Mouse (Mus musculus) midbrain, postnatal 0 days (tissue): ENCODE data around the gene Jak1. TPM values are rescaled to one million over a fixed set of nuclear protein-coding genes. Genes with fewer than 3 reads are reported as not detected.

Experiments
- ATAC-seq: fragments of 200-750 bp; cut with Nextera tagmentation; 2 replicates; pipeline ENCODE4 v1.8.0; 2017; ENCODE audit warnings: moderate number of reproducible peaks, mild to moderate bottlenecking, moderate TSS enrichment, moderate library complexity; ENCODE audit not compliant: low FRiP score
- DNase-seq: peaks from one replicate; pipeline ENCODE4 v3.0.0-alpha.2; 2015; ENCODE audit warnings: low spot score
- H3K27ac ChIP-seq: fragments of 300-500 bp; sonication (generic); 2 replicates; pipeline ENCODE4 v1.5.1; 2014; ENCODE audit warnings: low read depth, mild to moderate bottlenecking, low read length, mixed read lengths
- H3K27me3 ChIP-seq: fragments of 300-500 bp; sonication (generic); 2 replicates; pipeline ENCODE4 v1.6.1; 2014; ENCODE audit warnings: low read length, control low read depth, mixed read lengths; ENCODE audit not compliant: insufficient read depth
- H3K36me3 ChIP-seq: fragments of 300-500 bp; sonication (generic); 2 replicates; pipeline ENCODE4 v1.6.1; 2014; ENCODE audit warnings: low read length, control low read depth, mixed read lengths; ENCODE audit not compliant: insufficient read depth
- H3K4me1 ChIP-seq: fragments of 300-500 bp; sonication (generic); 2 replicates; pipeline ENCODE4 v1.6.1; 2014; ENCODE audit warnings: mild to moderate bottlenecking, control low read depth, antibody characterized with exemption, low read length, mixed read lengths; ENCODE audit not compliant: insufficient read depth
- H3K4me2 ChIP-seq: fragments of 300-500 bp; sonication (generic); 2 replicates; pipeline ENCODE4 v1.6.1; 2014; ENCODE audit warnings: low read depth, mild to moderate bottlenecking, low read length, mixed read lengths; ENCODE audit not compliant: poor library complexity, severe bottlenecking
- H3K4me3 ChIP-seq: fragments of 300-500 bp; sonication (generic); 2 replicates; pipeline ENCODE4 v1.5.1; 2014; ENCODE audit warnings: low read depth, mild to moderate bottlenecking, low read length, moderate library complexity
- H3K9ac ChIP-seq: fragments of 300-500 bp; sonication (generic); replicated peaks from 2 replicates; pipeline ENCODE4 v1.6.1; 2014; ENCODE audit warnings: mild to moderate bottlenecking, low read length, moderate library complexity, mixed read lengths; ENCODE audit not compliant: poor library complexity, severe bottlenecking
- H3K9me3 ChIP-seq: fragments of 300-500 bp; sonication (generic); 2 replicates; pipeline ENCODE4 v1.6.1; 2016; ENCODE audit warnings: low read length, control low read depth
- CTCF ChIP-seq: IDR thresholded peaks from 2 replicates; pipeline ENCODE4 v1.5.1; 2016; ENCODE audit warnings: antibody characterized with exemption, mild to moderate bottlenecking
- WGBS: fragments of 180-500 bp; shearing (Covaris S2); extraction: QIAGEN DNeasy Blood & Tissue Kit; methylation state at CpG from one replicate; pipeline ENCODE4 v1.1.7; 2014; 5-methylcytosine and 5-hydroxymethylcytosine counted together
- polyA plus RNA-seq: library from polyadenylated mRNA; unstranded; fragments of >200 nt; fragmentation: Nextera tagmentation; extraction: Ambion mirVana; gene quantifications from 2 replicates; pipeline ENCODE4 v1.2.1, GENCODE M21; 2015
- total RNA-seq: library from RNA; depleted of rRNA; stranded (reverse); fragments of >200 nt; gene quantifications from 2 replicates; pipeline ENCODE4 v1.2.3, GENCODE M21; 2014

Gene Jak1
- total and polyA plus RNA-seq, 2 experiments from 2014 or later: 76.1 to 91.9 TPM

- no peak for TF ChIP-seq CTCF
- H3K4me3 ChIP-seq: no peak overlapping the region
- no peak for ATAC-seq
Measured at GRCm38 (mm10) chr4:101174916-101175625, 90.0 kb downstream of the Jak1 start.

GRCm38 (mm10) chr4:101172738-101173137 lies 92.3 kb downstream of the Jak1 start:
- Histone ChIP-seq H3K4me3 (no peak overlapping the region), H3K36me3 (peaks cover 36% of the 10 kb centered on the region), H3K4me1 (0 out of 2 replicates have a peak, but pooled peaks cover 3% of the 10 kb centered on the region), H3K9ac (no peak overlapping the region), H3K27me3 (no peaks in the 10 kb centered on the region), H3K4me2 (no peak overlapping the region), H3K27ac (no peak overlapping the region), H3K9me3 (no peaks in the 10 kb centered on the region)
- DNase-seq (no peak), ATAC-seq (no peak)
- no peak for TF ChIP-seq CTCF
- WGBS: 88% methylated on average over 2 of the region's 2 CpGs

More at GRCm38 (mm10) chr4:101174916-101175625, 90.0 kb downstream of the Jak1 start:
- H3K9me3 ChIP-seq: no peaks in the 10 kb centered on the region
- H3K9ac ChIP-seq: no peak overlapping the region
- H3K27me3 ChIP-seq: no peaks in the 10 kb centered on the region
- 80% methylated on average over 10 of the region's 10 CpGs for WGBS
- H3K27ac ChIP-seq: no peak overlapping the region
- H3K36me3 ChIP-seq: peaks cover 31% of the 10 kb centered on the region
- H3K4me2 ChIP-seq: no peak overlapping the region
- H3K4me1 ChIP-seq: no peaks in the 10 kb centered on the region
- no peak for DNase-seq

- DNase-seq (peak; percentile 84), ATAC-seq (peak; percentile 85)
- Histone ChIP-seq H3K36me3 (peaks cover 37% of the 10 kb centered on the region), H3K4me1 (0 out of 2 replicates have a peak, but pooled peaks cover 3% of the 10 kb centered on the region), H3K27ac (no peak overlapping the region), H3K4me2 (no peak overlapping the region), H3K9me3 (no peaks in the 10 kb centered on the region), H3K4me3 (no peak overlapping the region), H3K9ac (no peak overlapping the region), H3K27me3 (no peaks in the 10 kb centered on the region)
- peak; percentile 85 for TF ChIP-seq CTCF
- WGBS: 48% methylated on average over 6 of the region's 6 CpGs
Measured at GRCm38 (mm10) chr4:101168189-101168778, 96.8 kb downstream of the Jak1 start.

GRCm38 (mm10) chr4:101167777-101168176 lies 97.3 kb downstream of the Jak1 start:
- Histone ChIP-seq H3K4me1 (0 out of 2 replicates have a peak, but pooled peaks cover 3% of the 10 kb centered on the region), H3K36me3 (peaks cover 40% of the 10 kb centered on the region), H3K9me3 (no peaks in the 10 kb centered on the region), H3K27ac (no peak overlapping the region), H3K4me2 (no peak overlapping the region), H3K4me3 (no peak overlapping the region), H3K27me3 (no peaks in the 10 kb centered on the region), H3K9ac (no peak overlapping the region)
- DNase-seq (no peak), ATAC-seq (no peak)
- 69% methylated on average over 1 of the region's 1 CpGs for WGBS
- no peak for TF ChIP-seq CTCF

- no peaks in the 10 kb centered on the region for H3K27me3 ChIP-seq
- H3K4me2 ChIP-seq: no peak overlapping the region
- ATAC-seq (no peak), DNase-seq (no peak)
- no peaks in the 10 kb centered on the region for H3K9me3 ChIP-seq
- H3K36me3 ChIP-seq: peaks cover 43% of the 10 kb centered on the region
- no peak overlapping the region for H3K4me3 ChIP-seq
- 95% methylated on average over 4 of the region's 4 CpGs for whole genome bisulfite sequencing
- H3K27ac ChIP-seq: no peak overlapping the region
- no peak for TF ChIP-seq CTCF
- H3K9ac ChIP-seq: no peak overlapping the region
- H3K4me1 ChIP-seq: 0 out of 2 replicates have a peak, but pooled peaks cover 3% of the 10 kb centered on the region
Measured at GRCm38 (mm10) chr4:101165776-101166175, 99.3 kb downstream of the Jak1 start.

GRCm38 (mm10) chr4:101164673-101165072 lies 100.4 kb downstream of the Jak1 start:
- H3K27ac ChIP-seq: no peak overlapping the region
- no peak for TF ChIP-seq CTCF
- H3K36me3 ChIP-seq: peaks cover 40% of the 10 kb centered on the region
- no peaks in the 10 kb centered on the region for H3K27me3 ChIP-seq
- H3K9me3 ChIP-seq: no peaks in the 10 kb centered on the region
- H3K4me3 ChIP-seq: no peak overlapping the region
- H3K9ac ChIP-seq: no peak overlapping the region
- H3K4me1 ChIP-seq: 0 out of 2 replicates have a peak, but pooled peaks cover 3% of the 10 kb centered on the region
- H3K4me2 ChIP-seq: no peak overlapping the region
- ATAC-seq (no peak), DNase-seq (no peak)
- WGBS: 90% methylated on average over 2 of the region's 2 CpGs
